ENCODE assay signal across 8 mouse cellular contexts in genomic region chr7:102249531-102249895, GRCm38 (mm10). TPM values are rescaled to one million over a fixed set of nuclear protein-coding genes. Genes with fewer than 3 reads are reported as not detected.
A peak's percentile ranks its signal among the peaks of the same experiment; 100 is the strongest.
DNase-seq lines count a peak whose midpoint lies in the region; ATAC-seq and TF ChIP-seq lines count a peak whose summit lies in the region.

No protein-coding gene starts in this region.

- peak overlapping the region; percentile 85 for H3K4me3 ChIP-seq in kidney, embryonic 14.5 days (ENCODE audit: low read length)
- peak overlapping the region; percentile 86 for H3K4me3 ChIP-seq in G1E (ENCODE audit: low read depth, low read length)
- peak overlapping the region; percentile 87 for H3K4me3 ChIP-seq in limb, embryonic 15.5 days
- peak overlapping the region; percentile 71 for H3K4me3 ChIP-seq in neural tube, embryonic 14.5 days (ENCODE audit: low read depth, low read length)

- H3K4me1 ChIP-seq in kidney, embryonic 14.5 days (ENCODE audit: control insufficient read depth, insufficient read depth, low read length), result peaks cover 37% of the 10 kb centered on the region
- peaks cover 73% of the 10 kb centered on the region for H3K4me1 ChIP-seq in G1E (ENCODE audit: insufficient read depth, low read depth, low read length)
- peaks cover 51% of the 10 kb centered on the region for H3K4me1 ChIP-seq in limb, embryonic 15.5 days
- H3K4me1 ChIP-seq in neural tube, embryonic 14.5 days (ENCODE audit: control insufficient read depth, insufficient read depth, low read length), result peaks cover 11% of the 10 kb centered on the region

- peak overlapping the region; percentile 96 for H3K27ac ChIP-seq in kidney, embryonic 14.5 days (ENCODE audit: low read depth, low read length)
- peak overlapping the region; percentile 99 for H3K27ac ChIP-seq in limb, embryonic 15.5 days
- H3K27ac ChIP-seq in neural tube, embryonic 14.5 days (ENCODE audit: low read depth, low read length), result peak overlapping the region; percentile 29; the same call in 1 of the 2 replicates

- no peak for DNase-seq in kidney, postnatal 14 days
- DNase-seq in G1E (ENCODE audit: low spot score), result no peak
- DNase-seq in c-Kit-positive CD71-positive TER-119-positive erythroid progenitor cells, embryonic 14.5 days (ENCODE audit: low spot score), result no peak
- DNase-seq in layer of hippocampus, adult 8-10 months (ENCODE audit: low spot score in 2 of 2), result no peak

- under 1% methylated on average over 23 of the region's 23 CpGs for WGBS in kidney, embryonic 14.5 days
- WGBS in limb, embryonic 15.5 days, result 1% methylated on average over 23 of the region's 23 CpGs
- under 1% methylated on average over 23 of the region's 23 CpGs for WGBS in neural tube, embryonic 14.5 days

- H3K9ac ChIP-seq in kidney, embryonic 14.5 days (ENCODE audit: low read depth, low read length), result peak overlapping the region; percentile 88
- H3K9ac ChIP-seq in limb, embryonic 15.5 days, result peak overlapping the region; percentile 95
- peak overlapping the region; percentile 84 for H3K9ac ChIP-seq in neural tube, embryonic 14.5 days (replicated peaks; ENCODE audit: low read depth, low read length)

- H3K4me2 ChIP-seq in kidney, embryonic 14.5 days (replicated peaks; ENCODE audit: low read depth, low read length), result peak overlapping the region; percentile 85
- H3K4me2 ChIP-seq in limb, embryonic 15.5 days, result peak overlapping the region; percentile 72
- peak overlapping the region; percentile 92 for H3K4me2 ChIP-seq in neural tube, embryonic 14.5 days (ENCODE audit: low read depth, low read length)

- no peaks in the 10 kb centered on the region for H3K27me3 ChIP-seq in kidney, embryonic 14.5 days (ENCODE audit: control insufficient read depth, insufficient read depth, low read length)
- H3K27me3 ChIP-seq in G1E (ENCODE audit: insufficient read depth, low read length), result no peaks in the 10 kb centered on the region
- H3K27me3 ChIP-seq in limb, embryonic 15.5 days, result no peaks in the 10 kb centered on the region
- H3K27me3 ChIP-seq in neural tube, embryonic 14.5 days (ENCODE audit: control insufficient read depth, insufficient read depth, low read length), result no peaks in the 10 kb centered on the region

- ATAC-seq in kidney, embryonic 14.5 days (ENCODE audit: low FRiP score, low TSS enrichment), result peak; percentile 52
- ATAC-seq in G1E (ENCODE audit: extremely low read depth, insufficient number of reproducible peaks, low FRiP score, poor library complexity, severe bottlenecking), result no peak
- ATAC-seq in erythroid progenitor cell, adult 5-6 weeks (replicated peaks; ENCODE audit: low FRiP score, poor library complexity, severe bottlenecking), result 0 out of 2 replicates have a peak, but pooled peaks have one; percentile 1
- peak; percentile 7; the same call in 1 of the 2 replicates for ATAC-seq in limb, embryonic 15.5 days (ENCODE audit: insufficient number of reproducible peaks, low FRiP score, low TSS enrichment, low read depth)
- ATAC-seq in neural tube, embryonic 14.5 days (ENCODE audit: low read depth), result peak; percentile 35

- no peaks in the 10 kb centered on the region for H3K9me3 ChIP-seq in kidney, embryonic 14.5 days (ENCODE audit: control insufficient read depth, low read length)
- no peaks in the 10 kb centered on the region for H3K9me3 ChIP-seq in G1E (replicated peaks)
- H3K9me3 ChIP-seq in limb, embryonic 15.5 days, result no peaks in the 10 kb centered on the region
- no peaks in the 10 kb centered on the region for H3K9me3 ChIP-seq in neural tube, embryonic 14.5 days (ENCODE audit: control insufficient read depth, low read length)

- no peaks in the 10 kb centered on the region for H3K36me3 ChIP-seq in kidney, embryonic 14.5 days (ENCODE audit: control insufficient read depth, insufficient read depth, low read length)
- peaks cover 39% of the 10 kb centered on the region for H3K36me3 ChIP-seq in G1E (replicated peaks)
- H3K36me3 ChIP-seq in limb, embryonic 15.5 days, result no peaks in the 10 kb centered on the region
- H3K36me3 ChIP-seq in neural tube, embryonic 14.5 days (ENCODE audit: control insufficient read depth, insufficient read depth, low read length), result no peaks in the 10 kb centered on the region

- TF ChIP-seq CTCF in G1E (IDR thresholded peaks at IDR 0.05; ENCODE audit: low read depth, low read length), result no peak

RNA-seq across cellular contexts. Expression of gene Rhog, which starts 6.3 kb away (rescaled TPM):
- polyA plus RNA-seq in kidney, embryonic 14.5 days (2014; fragmentation: Nextera tagmentation; extraction: Ambion mirVana), result 47.6 and 62.6 TPM in 2 replicates
- total RNA-seq in G1E (2014; fragmentation: Nextera tagmentation), result 240 and 241 TPM in 2 replicates
- total RNA-seq in G1E (2017), result 50.4 and 68.5 TPM in 2 replicates
- 121 and 212 TPM in 2 replicates for polyA plus RNA-seq in G1E (2012)
- 125 and 176 TPM in 2 replicates for total RNA-seq in erythroid progenitor cell, adult 5-6 weeks (2015; ENCODE audit: low replicate concordance)
- total RNA-seq in erythroid progenitor cell, adult 5-6 weeks (2017; ENCODE audit: low replicate concordance), result 27.1 and 35.6 TPM in 2 replicates
- polyA plus RNA-seq in limb, embryonic 15.5 days (2015; fragmentation: Nextera tagmentation; extraction: Ambion mirVana), result 65.2 and 76.2 TPM in 2 replicates
- 11.4 and 19.4 TPM in 2 replicates for polyA plus RNA-seq in neural tube, embryonic 14.5 days (2014; fragmentation: Nextera tagmentation; extraction: Ambion mirVana)
- total RNA-seq in layer of hippocampus, adult 8-10 months (2022), result 10 to 100 TPM; 23.5 to 41.9 (median 32.6) TPM

RNA-seq across cellular contexts. Expression of gene Stim1, which starts 18.1 kb away (rescaled TPM):
- polyA plus RNA-seq in kidney, embryonic 14.5 days (2014; fragmentation: Nextera tagmentation; extraction: Ambion mirVana), result 8.1 and 11.6 TPM in 2 replicates
- total RNA-seq in G1E (2014; fragmentation: Nextera tagmentation) (25.8 and 27.3 TPM in 2 replicates), G1E (2017) (24.2 and 25.1 TPM in 2 replicates)
- 20.2 and 35.8 TPM in 2 replicates for polyA plus RNA-seq in G1E (2012)
- total RNA-seq in erythroid progenitor cell, adult 5-6 weeks (2015; ENCODE audit: low replicate concordance), result 28.9 and 31.7 TPM in 2 replicates
- 45.2 and 72.3 TPM in 2 replicates for total RNA-seq in erythroid progenitor cell, adult 5-6 weeks (2017; ENCODE audit: low replicate concordance)
- polyA plus RNA-seq in limb, embryonic 15.5 days (2015; fragmentation: Nextera tagmentation; extraction: Ambion mirVana), result 33.5 and 38.5 TPM in 2 replicates
- 12.1 and 17.5 TPM in 2 replicates for polyA plus RNA-seq in neural tube, embryonic 14.5 days (2014; fragmentation: Nextera tagmentation; extraction: Ambion mirVana)
- 10 to 100 TPM; 68.2 to 77.4 (median 69.8) TPM for total RNA-seq in layer of hippocampus, adult 8-10 months (2022)

RNA-seq across cellular contexts. Expression of gene Pgap2, which starts 39.5 kb away (rescaled TPM):
- polyA plus RNA-seq in kidney, embryonic 14.5 days (2014; fragmentation: Nextera tagmentation; extraction: Ambion mirVana), result 80.9 and 85.3 TPM in 2 replicates
- total RNA-seq in G1E (2014; fragmentation: Nextera tagmentation) (60.1 and 61.9 TPM in 2 replicates), G1E (2017) (24.1 and 27.8 TPM in 2 replicates)
- polyA plus RNA-seq in G1E (2012), result 18.0 and 19.1 TPM in 2 replicates
- 15.1 and 31.4 TPM in 2 replicates for total RNA-seq in erythroid progenitor cell, adult 5-6 weeks (2015; ENCODE audit: low replicate concordance)
- 6.5 and 16.3 TPM in 2 replicates for total RNA-seq in erythroid progenitor cell, adult 5-6 weeks (2017; ENCODE audit: low replicate concordance)
- 92.5 and 97.2 TPM in 2 replicates for polyA plus RNA-seq in limb, embryonic 15.5 days (2015; fragmentation: Nextera tagmentation; extraction: Ambion mirVana)
- polyA plus RNA-seq in neural tube, embryonic 14.5 days (2014; fragmentation: Nextera tagmentation; extraction: Ambion mirVana), result 57.4 and 59.2 TPM in 2 replicates
- total RNA-seq in layer of hippocampus, adult 8-10 months (2022), result 10 to 100 TPM; 29.8 to 36.9 (median 33.5) TPM

RNA-seq across cellular contexts. Expression of gene Nup98, which starts 39.5 kb away (rescaled TPM):
- 37.5 and 55.4 TPM in 2 replicates for polyA plus RNA-seq in kidney, embryonic 14.5 days (2014; fragmentation: Nextera tagmentation; extraction: Ambion mirVana)
- total RNA-seq in G1E (2014; fragmentation: Nextera tagmentation) (172 and 179 TPM in 2 replicates), G1E (2017) (54.4 and 60.5 TPM in 2 replicates)
- 8.4 and 11.3 TPM in 2 replicates for polyA plus RNA-seq in G1E (2012)
- 63.8 and 64.6 TPM in 2 replicates for total RNA-seq in erythroid progenitor cell, adult 5-6 weeks (2015; ENCODE audit: low replicate concordance)
- total RNA-seq in erythroid progenitor cell, adult 5-6 weeks (2017; ENCODE audit: low replicate concordance), result 53.6 and 64.2 TPM in 2 replicates
- polyA plus RNA-seq in limb, embryonic 15.5 days (2015; fragmentation: Nextera tagmentation; extraction: Ambion mirVana), result 29.2 and 30.8 TPM in 2 replicates
- polyA plus RNA-seq in neural tube, embryonic 14.5 days (2014; fragmentation: Nextera tagmentation; extraction: Ambion mirVana), result 26.8 and 29.0 TPM in 2 replicates
- total RNA-seq in layer of hippocampus, adult 8-10 months (2022), result 10 to 100 TPM; 41.6 to 49.2 (median 45.3) TPM

Comparison
In these comparisons a context has a peak if more than half of its experiments do, and no peak if none do; other contexts are left out.
1. H3K27ac ChIP-seq: peak in every context shown above with its lines; median percentile 99 in limb, embryonic 15.5 days; 96 in kidney, embryonic 14.5 days; 29 in neural tube, embryonic 14.5 days.